Mouse (Mus musculus): Measurements from ENCODE around the gene Tbx10.

DNA sequence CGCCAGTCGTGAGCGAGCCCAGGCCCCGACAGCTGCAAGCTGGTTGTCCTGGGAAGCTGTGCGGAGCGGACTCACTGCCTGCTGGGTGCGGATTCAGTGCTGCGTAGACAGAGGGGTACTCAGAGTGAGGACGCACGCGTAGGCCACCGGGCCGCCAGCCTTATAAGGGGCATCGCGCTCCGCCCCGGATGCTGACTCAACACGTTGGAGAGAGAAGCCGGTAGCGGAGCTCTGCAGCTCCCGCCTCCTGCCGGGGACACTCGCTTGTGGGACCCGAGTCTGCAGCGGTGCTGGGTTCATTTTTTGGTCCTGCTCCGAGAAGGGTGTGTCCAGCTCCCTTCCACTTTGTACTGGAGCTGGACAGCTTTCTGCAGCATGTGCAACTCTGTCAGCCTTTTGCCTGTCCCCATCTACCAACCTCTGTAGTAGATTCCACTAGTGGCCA is 45.3 kb downstream of the Tbx10 start, which contains the start of gene Gstp1:
- TF ChIP-seq CEBPB (IDR thresholded peaks at IDR 0.05; ENCODE audit: insufficient read depth, poor library complexity, severe bottlenecking) (no peak), POLR2A (IDR thresholded peaks at IDR 0.05; ENCODE audit: insufficient read length, low read depth) (peak; percentile 98), MYOG (IDR thresholded peaks at IDR 0.05; ENCODE audit: control insufficient read depth in 1 of 3, insufficient read depth in 1 of 3, insufficient read length in 2 of 3, low read depth in 2 of 3) (peak; percentile 22 to 94 (median 91)), MAX (IDR thresholded peaks at IDR 0.05; ENCODE audit: low read depth) (no peak), POLR2AphosphoS2 (IDR thresholded peaks at IDR 0.05; ENCODE audit: insufficient read length, low read depth) (peak; percentile 99), USF1 (IDR thresholded peaks at IDR 0.05; ENCODE audit: low read depth) (no peak), MYOD1 (IDR thresholded peaks at IDR 0.05; ENCODE audit: control insufficient read depth in 1 of 3, insufficient read length in 2 of 3, low read depth in 2 of 3) (peak in 2 of 3 experiments; percentile 82 to 85), E2F4 (IDR thresholded peaks at IDR 0.05; ENCODE audit: insufficient read depth) (no peak)
